Comparison of ENCODE assay signal across 13 mouse cellular contexts in the genomic region with DNA sequence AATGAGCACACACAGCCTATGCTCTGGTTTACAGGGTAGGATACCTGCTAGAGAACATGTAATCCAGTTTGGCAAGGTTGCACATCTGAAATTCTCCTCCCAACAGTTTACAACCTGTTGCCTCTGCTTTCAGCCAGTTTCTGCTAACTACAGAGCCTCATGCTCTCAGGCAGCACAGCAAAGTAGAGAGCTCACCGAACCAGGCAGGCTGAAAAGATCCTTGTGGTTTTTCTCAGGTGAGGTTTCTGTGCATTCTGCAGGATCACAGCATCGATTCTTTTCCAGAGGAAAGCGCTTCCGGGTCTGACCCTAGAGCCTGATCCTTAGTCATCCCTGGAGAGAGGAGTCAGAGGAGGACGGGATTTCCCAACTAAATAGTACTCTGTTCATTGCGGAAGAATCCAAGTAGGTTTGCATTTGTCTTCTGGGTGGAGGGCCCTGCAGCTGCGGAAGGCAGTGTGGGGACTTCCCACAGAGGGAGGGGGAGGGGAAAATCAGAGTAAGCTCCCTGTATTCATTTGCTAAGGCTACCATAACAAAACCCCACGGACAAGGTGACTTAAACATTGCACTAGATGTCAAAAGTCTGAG. TPM values are rescaled to one million over a fixed set of nuclear protein-coding genes. Genes with fewer than 3 reads are reported as not detected.
DNase-seq lines count a peak whose midpoint lies in the region; ATAC-seq lines count a peak whose summit lies in the region.
"Had no signal": no experiment of that assay in that cellular context is flagged by ENCODE, and none has a peak within 500 bp of the region (broad histone marks: within the 10 kb centered on the region; RNA-seq: fewer than 3 reads in every experiment).

No protein-coding gene starts in this region.

- no peaks in the 10 kb centered on the region for H3K4me1 ChIP-seq in hindbrain, embryonic 13.5 days (replicated peaks)
- no peaks in the 10 kb centered on the region for H3K4me1 ChIP-seq in hindbrain, embryonic 14.5 days (replicated peaks; ENCODE audit: control insufficient read depth, insufficient read depth, low read length)
- H3K4me1 ChIP-seq: liver, embryonic 12.5 days; megakaryocyte, embryonic 14.5 days had no signal

- H3K27me3 ChIP-seq in hindbrain, embryonic 13.5 days: no peaks in the 10 kb centered on the region
- H3K27me3 ChIP-seq in hindbrain, embryonic 14.5 days (ENCODE audit: control insufficient read depth, insufficient read depth, low read length): no peaks in the 10 kb centered on the region
- H3K27me3 ChIP-seq: liver, embryonic 12.5 days; megakaryocyte, embryonic 14.5 days had no signal

- no peak overlapping the region for H3K4me3 ChIP-seq in hindbrain, embryonic 13.5 days
- no peak overlapping the region for H3K4me3 ChIP-seq in hindbrain, embryonic 14.5 days (replicated peaks; ENCODE audit: low read length)
- H3K4me3 ChIP-seq: erythroblast, embryonic 14.5 days; liver, embryonic 12.5 days; megakaryocyte, embryonic 14.5 days had no signal

- no peak for ATAC-seq in hindbrain, embryonic 13.5 days (ENCODE audit: low FRiP score)
- no peak for ATAC-seq in hindbrain, embryonic 14.5 days (ENCODE audit: low FRiP score)
- ATAC-seq: hindbrain, postnatal 0 days; liver, embryonic 12.5 days had no signal

- WGBS in hindbrain, embryonic 13.5 days: 53% methylated on average over 8 of the region's 8 CpGs
- WGBS in hindbrain, embryonic 14.5 days: 53% methylated on average over 8 of the region's 8 CpGs

- peak; percentile 29 for DNase-seq in lung, postnatal 25 days (ENCODE audit: low spot score)
- no peak for DNase-seq in lung, postnatal 10 days
- DNase-seq in R1 (ENCODE audit: low read depth, low spot score): peak; percentile 98
- peak; percentile 30 to 32 for DNase-seq in kidney, postnatal 36 days
- DNase-seq in thymus, postnatal 36 days: peak; percentile 40 to 45
- no peak for DNase-seq in urinary bladder, postnatal 4 days (ENCODE audit: low spot score in 2 of 2)
- DNase-seq in hindbrain, embryonic 14.5 days (ENCODE audit: low spot score): no peak
- DNase-seq: right cerebral cortex, postnatal 14 days had no signal

- H3K4me2 ChIP-seq in hindbrain, embryonic 13.5 days: no peak overlapping the region
- H3K4me2 ChIP-seq in hindbrain, embryonic 14.5 days (replicated peaks): no peak overlapping the region
- H3K4me2 ChIP-seq: liver, embryonic 12.5 days had no signal

- H3K27ac ChIP-seq in hindbrain, embryonic 13.5 days: no peak overlapping the region
- H3K27ac ChIP-seq in hindbrain, embryonic 14.5 days: no peak overlapping the region
- H3K27ac ChIP-seq: hindbrain, postnatal 0 days; liver, embryonic 12.5 days had no signal

- no peaks in the 10 kb centered on the region for H3K36me3 ChIP-seq in hindbrain, embryonic 13.5 days
- H3K36me3 ChIP-seq in hindbrain, embryonic 14.5 days (replicated peaks; ENCODE audit: control insufficient read depth, insufficient read depth): no peaks in the 10 kb centered on the region
- H3K36me3 ChIP-seq: liver, embryonic 12.5 days had no signal

- no peak overlapping the region for H3K9ac ChIP-seq in hindbrain, embryonic 13.5 days
- H3K9ac ChIP-seq in hindbrain, embryonic 14.5 days: no peak overlapping the region
- H3K9ac ChIP-seq: liver, embryonic 12.5 days had no signal

- H3K9me3 ChIP-seq in hindbrain, embryonic 13.5 days: no peaks in the 10 kb centered on the region
- H3K9me3 ChIP-seq in hindbrain, embryonic 14.5 days (ENCODE audit: control insufficient read depth, low read length): no peaks in the 10 kb centered on the region
- H3K9me3 ChIP-seq: liver, embryonic 12.5 days; megakaryocyte, embryonic 14.5 days had no signal

RNA-seq across cellular contexts. Expression of gene Atp1b1, which starts 45.1 kb away (rescaled TPM):
- 129 and 131 TPM in 2 replicates for polyA plus RNA-seq in hindbrain, embryonic 13.5 days (2015; fragmentation: Nextera tagmentation; extraction: Ambion mirVana)
- polyA plus RNA-seq in hindbrain, embryonic 14.5 days (2014; fragmentation: Nextera tagmentation; extraction: Ambion mirVana): 237 and 333 TPM in 2 replicates
- polyA plus RNA-seq: erythroblast, embryonic 14.5 days had no signal

Comparison
In these comparisons a context has a peak if more than half of its experiments do, and no peak if none do; other contexts are left out.
1. DNase-seq: peak in lung, postnatal 25 days (single experiment), R1 (single experiment), kidney, postnatal 36 days (2 of 2) and thymus, postnatal 36 days (2 of 2); none in lung, postnatal 10 days (single experiment), urinary bladder, postnatal 4 days (0 of 2) and hindbrain, embryonic 14.5 days (single experiment).